Mouse (Mus musculus) E14TG2a.4 (cell line): ENCODE data around the gene Mark4.

ENCODE experiments used
- CTCF ChIP-seq: conservative IDR thresholded peaks from 2 replicates; pipeline ENCODE4 v1.5.1; 2014; ENCODE audit warnings: low read length
- POU5F1 ChIP-seq: IDR thresholded peaks from 2 replicates; pipeline ENCODE4 v1.6.1; 2014; ENCODE audit warnings: low read length, borderline replicate concordance

DNA sequence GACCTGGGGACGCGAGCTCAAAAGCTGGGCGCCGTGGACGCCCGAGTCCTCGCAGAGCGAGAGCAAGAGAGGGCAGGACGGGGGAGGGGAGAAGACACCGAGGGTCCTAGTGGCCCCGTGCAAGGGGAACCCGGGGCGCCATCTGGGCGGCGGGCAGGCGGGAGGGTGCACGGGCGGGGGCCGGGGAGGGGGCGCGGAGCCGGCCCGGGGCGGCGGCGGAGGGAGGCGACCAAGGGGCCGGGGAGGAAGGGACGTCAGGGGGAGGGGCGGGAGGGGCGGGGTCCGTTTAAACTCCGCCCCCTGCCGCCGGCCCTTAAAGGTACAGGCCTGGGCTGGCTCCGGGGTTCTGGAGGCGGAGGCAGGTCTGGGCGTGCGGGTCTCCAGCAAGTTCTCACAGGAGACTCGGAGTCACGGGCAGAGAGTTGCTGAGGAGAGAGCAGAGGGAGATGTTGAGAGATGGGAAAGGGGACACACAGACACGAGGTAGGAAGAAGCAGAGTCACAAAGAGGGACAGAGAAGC is at the start of gene Mark4:
- no peak for TF ChIP-seq CTCF
- no peak for TF ChIP-seq POU5F1
